Mouse (Mus musculus): ENCODE data around the gene Eno3. TPM values are rescaled to one million over a fixed set of nuclear protein-coding genes. Genes with fewer than 3 reads are reported as not detected.

Eno3 gene
- 71.5 and 252 TPM in 2 replicates for polyA plus RNA-seq (2015; fragmentation: Nextera tagmentation; extraction: Ambion mirVana)

DNA sequence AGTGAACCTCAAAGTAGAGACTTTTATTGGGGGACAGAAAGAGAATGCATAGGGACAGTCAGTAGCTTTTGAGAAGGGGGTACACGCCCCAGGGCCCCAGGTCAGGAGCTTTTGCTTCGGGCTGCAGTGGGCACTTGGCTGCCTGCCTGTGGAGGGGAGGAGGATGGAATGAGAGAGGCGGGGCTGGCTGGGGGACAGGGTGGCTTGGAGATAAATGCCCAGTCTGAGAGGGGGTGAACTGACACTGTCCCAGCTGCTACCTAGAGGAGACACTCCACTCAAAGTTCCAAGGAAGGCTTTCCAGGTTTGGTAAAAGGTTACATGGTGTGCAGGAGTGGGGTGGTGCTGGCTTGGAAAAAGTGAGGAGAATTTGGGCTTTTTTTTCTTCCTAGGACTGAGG lies at the start of gene Eno3:
Gene Eno3, plus strand, starts transcription at position 239 of the 400 bp plus-strand sequence.
- WGBS = 17% methylated on average over 3 of the region's 3 CpGs
- peak within 1 kb of the TSS; percentile 100 for H3K4me3 ChIP-seq
- peaks cover 31% of the 10 kb centered on the region for H3K36me3 ChIP-seq
- no peaks in the 10 kb centered on the region for H3K27me3 ChIP-seq
- H3K9me3 ChIP-seq = no peaks in the 10 kb centered on the region
- H3K9ac ChIP-seq = peak within 1 kb of the TSS; percentile 46
- H3K27ac ChIP-seq = peak within 1 kb of the TSS; percentile 99
- no peak for ATAC-seq (ENCODE audit: insufficient number of reproducible peaks, low FRiP score, low TSS enrichment, low read depth)
- H3K4me2 ChIP-seq = peak within 1 kb of the TSS; percentile 89
- H3K4me1 ChIP-seq = peaks cover 55% of the 10 kb centered on the region

DNA sequence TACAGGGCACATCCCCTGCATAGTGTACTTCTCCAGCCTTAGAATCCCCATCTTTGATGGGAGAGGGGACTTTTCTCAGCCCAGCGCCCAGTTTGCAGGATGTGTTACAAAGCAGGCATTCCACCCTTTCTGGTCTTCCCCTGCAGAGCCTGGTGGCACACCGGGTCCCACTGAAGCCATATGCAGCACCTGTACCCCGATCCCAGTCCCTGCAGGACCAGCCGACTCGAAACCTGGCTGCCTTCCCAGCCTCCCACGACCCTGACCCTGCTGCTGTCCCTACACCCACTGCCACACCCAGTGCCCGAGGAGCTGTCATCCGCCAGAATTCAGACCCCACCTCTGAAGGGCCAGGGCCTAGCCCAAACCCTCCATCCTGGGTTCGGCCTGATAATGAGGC lies 49.4 kb upstream of the Eno3 start:
- Histone ChIP-seq H3K27me3 (no peaks in the 10 kb centered on the region), H3K4me1 (no peaks in the 10 kb centered on the region), H3K9ac (no peak overlapping the region), H3K36me3 (peaks cover 92% of the 10 kb centered on the region), H3K4me3 (no peak overlapping the region), H3K27ac (no peak overlapping the region), H3K9me3 (no peaks in the 10 kb centered on the region), H3K4me2 (no peak overlapping the region)
- no peak for ATAC-seq (ENCODE audit: insufficient number of reproducible peaks, low FRiP score, low TSS enrichment, low read depth)
- WGBS = 90% methylated on average over 9 of the region's 9 CpGs

DNA sequence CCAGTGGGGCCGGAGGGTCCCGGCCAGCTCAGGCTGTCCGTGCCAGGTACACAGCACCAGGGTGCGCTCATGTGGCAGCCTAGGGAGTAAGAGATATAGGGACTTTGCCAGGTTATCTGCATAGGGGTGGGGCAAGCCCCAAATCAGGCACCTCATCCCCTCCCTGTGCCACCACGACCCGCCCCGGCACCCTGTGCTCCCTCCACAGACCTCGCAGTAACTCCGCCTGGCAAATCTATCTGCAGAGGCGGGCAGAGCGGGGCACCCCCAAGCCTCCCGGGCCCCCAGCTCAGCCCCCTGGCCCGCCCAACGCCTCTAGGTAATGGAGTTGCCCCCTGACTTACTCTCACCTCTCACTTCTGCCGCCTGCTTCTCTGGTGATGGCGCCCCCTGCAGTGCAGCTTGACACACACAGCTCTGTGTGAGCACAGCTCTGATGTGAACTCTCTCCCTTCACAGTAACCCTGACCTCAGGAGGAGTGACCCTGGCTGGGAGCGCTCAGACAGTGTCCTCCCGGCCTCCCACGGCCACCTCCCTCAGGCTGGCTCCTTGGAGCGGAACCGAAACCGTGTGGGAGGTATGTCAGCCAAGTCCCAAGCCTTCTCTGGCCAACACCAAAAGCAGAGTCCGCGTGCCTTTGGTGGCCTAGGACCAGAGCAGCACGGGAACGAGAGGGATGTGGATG lies 48.5 kb upstream of the Eno3 start:
- Histone ChIP-seq H3K9me3 (no peaks in the 10 kb centered on the region), H3K4me3 (no peak overlapping the region), H3K27me3 (no peaks in the 10 kb centered on the region), H3K4me1 (no peaks in the 10 kb centered on the region), H3K36me3 (peaks cover 97% of the 10 kb centered on the region), H3K27ac (no peak overlapping the region), H3K9ac (no peak overlapping the region), H3K4me2 (no peak overlapping the region)
- ATAC-seq (ENCODE audit: insufficient number of reproducible peaks, low FRiP score, low TSS enrichment, low read depth) = no peak
- 91% methylated on average over 26 of the region's 26 CpGs for WGBS

DNA sequence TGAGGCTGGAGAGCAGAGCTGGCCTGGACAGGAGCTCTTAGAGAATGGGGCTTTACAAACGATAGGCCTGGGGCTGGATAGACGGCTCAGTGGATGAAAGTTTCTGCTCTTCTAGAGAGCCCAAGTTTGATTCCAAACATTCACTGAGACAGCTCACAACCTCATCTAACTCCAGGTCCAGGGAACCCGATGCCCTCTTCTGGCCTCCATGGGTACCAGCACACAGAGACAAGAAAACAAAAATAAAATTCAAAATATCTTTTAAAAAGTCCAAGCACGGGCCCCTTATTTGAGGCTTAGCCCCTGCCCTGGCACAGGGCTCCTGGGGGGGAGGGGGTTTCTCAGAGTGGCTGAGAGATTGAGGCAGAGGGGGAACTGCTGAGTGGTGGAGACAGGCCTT lies 46.2 kb upstream of the Eno3 start:
- no peak for ATAC-seq (ENCODE audit: insufficient number of reproducible peaks, low FRiP score, low TSS enrichment, low read depth)
- no peak overlapping the region for H3K27ac ChIP-seq

DNA sequence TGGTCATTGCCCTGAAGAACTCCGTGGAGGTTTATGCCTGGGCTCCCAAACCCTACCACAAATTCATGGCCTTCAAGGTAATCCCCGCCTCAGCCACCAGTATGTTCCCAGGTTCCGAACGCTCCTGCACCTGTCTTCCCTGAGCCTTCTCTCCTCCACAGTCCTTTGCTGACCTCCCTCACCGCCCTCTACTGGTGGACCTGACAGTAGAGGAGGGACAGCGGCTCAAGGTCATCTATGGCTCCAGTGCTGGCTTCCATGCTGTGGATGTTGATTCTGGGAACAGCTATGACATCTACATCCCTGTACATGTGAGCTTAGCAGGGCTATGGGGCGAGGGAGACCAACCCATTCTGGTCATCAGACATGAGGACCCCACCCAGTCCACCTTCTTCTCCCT lies 44.5 kb upstream of the Eno3 start:
- Histone ChIP-seq H3K36me3 (peaks cover 58% of the 10 kb centered on the region), H3K4me1 (peaks cover 15% of the 10 kb centered on the region), H3K27ac (no peak overlapping the region), H3K4me2 (no peak overlapping the region), H3K27me3 (no peaks in the 10 kb centered on the region), H3K4me3 (no peak overlapping the region), H3K9ac (no peak overlapping the region), H3K9me3 (no peaks in the 10 kb centered on the region)
- WGBS = 75% methylated on average over 7 of the region's 7 CpGs
- ATAC-seq (ENCODE audit: insufficient number of reproducible peaks, low FRiP score, low TSS enrichment, low read depth) = no peak

More for the DNA sequence above, 46.2 kb upstream of the Eno3 start:
- H3K4me1 ChIP-seq = peaks cover 13% of the 10 kb centered on the region
- H3K27me3 ChIP-seq = no peaks in the 10 kb centered on the region
- H3K9ac ChIP-seq = no peak overlapping the region
- H3K4me2 ChIP-seq = no peak overlapping the region
- WGBS = 81% methylated on average over 4 of the region's 4 CpGs
- peaks cover 75% of the 10 kb centered on the region for H3K36me3 ChIP-seq
- no peak overlapping the region for H3K4me3 ChIP-seq
- no peaks in the 10 kb centered on the region for H3K9me3 ChIP-seq

DNA sequence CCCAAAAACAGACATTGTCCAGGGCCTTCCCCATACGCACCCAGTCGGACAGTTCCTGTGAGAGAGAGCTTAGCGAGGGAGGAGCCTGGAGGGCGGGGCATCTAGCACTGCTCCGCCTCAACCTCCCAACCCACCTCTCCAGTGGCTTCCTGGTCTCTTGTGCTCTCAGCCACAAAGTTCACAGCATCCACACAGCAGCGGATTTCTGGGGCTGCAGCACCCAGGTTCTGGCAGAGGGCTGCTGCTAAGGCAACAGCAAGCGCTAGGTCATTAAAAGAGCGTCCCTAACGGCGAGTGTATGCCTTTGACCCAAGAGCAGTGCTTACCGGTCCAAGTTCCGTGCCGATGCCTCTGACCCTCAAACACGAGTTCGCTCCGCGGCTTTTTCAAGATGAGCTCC lies 41.9 kb upstream of the Eno3 start:
- Histone ChIP-seq H3K27ac (peak overlapping the region; percentile 34), H3K9ac (peak overlapping the region; percentile 44; the same call in 1 of the 2 replicates), H3K9me3 (no peaks in the 10 kb centered on the region), H3K4me2 (peak overlapping the region; percentile 91), H3K4me3 (peak overlapping the region; percentile 41), H3K27me3 (no peaks in the 10 kb centered on the region), H3K36me3 (peaks cover 32% of the 10 kb centered on the region), H3K4me1 (peaks cover 15% of the 10 kb centered on the region)
- WGBS = 2% methylated on average over 17 of the region's 17 CpGs
- ATAC-seq (ENCODE audit: insufficient number of reproducible peaks, low FRiP score, low TSS enrichment, low read depth) = peak; percentile 71

DNA sequence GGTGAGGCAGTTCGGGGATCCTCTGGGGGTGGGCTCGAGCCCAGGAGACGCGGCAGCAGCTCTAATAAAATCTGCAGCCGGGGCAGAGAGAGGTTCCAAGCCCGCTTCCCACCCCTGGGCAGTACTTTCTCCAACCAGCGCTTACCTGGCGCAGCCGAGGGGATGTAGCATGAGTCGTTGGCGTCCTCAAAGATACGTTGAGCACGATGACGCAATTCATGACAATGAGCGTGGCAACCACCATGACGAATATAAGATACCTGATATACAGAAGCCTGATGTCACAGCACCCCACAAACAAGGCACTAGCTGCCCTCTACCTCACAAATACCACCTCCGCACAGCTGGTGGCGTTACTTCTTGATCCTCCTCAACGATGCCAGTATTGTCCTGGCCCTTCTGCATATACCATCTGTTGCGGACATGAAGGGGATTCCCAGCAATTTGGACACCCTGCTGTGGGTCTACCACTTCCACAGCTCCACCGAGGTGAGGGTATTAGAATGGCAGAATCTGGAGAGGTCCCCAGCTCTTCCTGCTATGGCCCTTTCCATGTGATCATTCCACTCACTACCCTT lies 41.4 kb upstream of the Eno3 start, which contains the start of gene 4930544D05Rik:
Gene 4930544D05Rik, plus strand, starts transcription at position 333 of the 578 bp plus-strand sequence.
- WGBS = 12% methylated on average over 21 of the region's 21 CpGs
- H3K4me2 ChIP-seq = peak within 1 kb of the TSS; percentile 91
- peak within 1 kb of the TSS; percentile 41 for H3K4me3 ChIP-seq
- H3K4me1 ChIP-seq = peaks cover 15% of the 10 kb centered on the region
- no peaks in the 10 kb centered on the region for H3K27me3 ChIP-seq
- H3K27ac ChIP-seq = peak within 1 kb of the TSS; percentile 34
- no peaks in the 10 kb centered on the region for H3K9me3 ChIP-seq
- peak within 1 kb of the TSS; percentile 44; the same call in 1 of the 2 replicates for H3K9ac ChIP-seq
- peaks cover 27% of the 10 kb centered on the region for H3K36me3 ChIP-seq
- no peak for ATAC-seq (ENCODE audit: insufficient number of reproducible peaks, low FRiP score, low TSS enrichment, low read depth)

DNA sequence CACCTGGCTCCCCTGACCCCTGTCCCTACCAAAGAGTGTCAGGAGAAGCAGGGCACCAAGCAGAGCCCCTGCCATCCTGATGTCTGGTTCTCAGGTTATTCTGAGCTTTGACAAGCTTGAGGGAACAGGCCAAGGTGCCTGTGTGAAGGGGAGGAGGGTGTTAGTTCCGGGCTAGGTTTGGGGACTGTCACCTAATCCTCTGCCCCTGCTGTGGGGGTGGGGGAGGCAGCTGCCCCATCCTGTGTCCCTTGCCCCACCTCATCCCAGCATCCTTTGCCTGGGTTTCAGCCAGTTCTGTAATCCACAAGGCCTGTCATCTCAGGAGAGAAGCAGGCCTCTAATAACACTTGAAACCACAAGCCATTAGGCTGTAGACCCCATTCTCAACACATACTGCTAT lies 37.9 kb upstream of the Eno3 start, which contains the start of gene Chrne:
Gene Chrne, minus strand, starts transcription at position 116 of the 400 bp plus-strand sequence.
- H3K27me3 ChIP-seq = no peaks in the 10 kb centered on the region
- no peak within 1 kb of the TSS for H3K9ac ChIP-seq
- H3K4me1 ChIP-seq = peaks cover 15% of the 10 kb centered on the region
- no peak within 1 kb of the TSS for H3K4me2 ChIP-seq
- ATAC-seq (ENCODE audit: insufficient number of reproducible peaks, low FRiP score, low TSS enrichment, low read depth) = no peak
- H3K4me3 ChIP-seq = no peak within 1 kb of the TSS
- 43% methylated on average over 1 of the region's 1 CpGs for WGBS
- no peaks in the 10 kb centered on the region for H3K9me3 ChIP-seq
- H3K36me3 ChIP-seq = no peaks in the 10 kb centered on the region
- H3K27ac ChIP-seq = no peak within 1 kb of the TSS

DNA sequence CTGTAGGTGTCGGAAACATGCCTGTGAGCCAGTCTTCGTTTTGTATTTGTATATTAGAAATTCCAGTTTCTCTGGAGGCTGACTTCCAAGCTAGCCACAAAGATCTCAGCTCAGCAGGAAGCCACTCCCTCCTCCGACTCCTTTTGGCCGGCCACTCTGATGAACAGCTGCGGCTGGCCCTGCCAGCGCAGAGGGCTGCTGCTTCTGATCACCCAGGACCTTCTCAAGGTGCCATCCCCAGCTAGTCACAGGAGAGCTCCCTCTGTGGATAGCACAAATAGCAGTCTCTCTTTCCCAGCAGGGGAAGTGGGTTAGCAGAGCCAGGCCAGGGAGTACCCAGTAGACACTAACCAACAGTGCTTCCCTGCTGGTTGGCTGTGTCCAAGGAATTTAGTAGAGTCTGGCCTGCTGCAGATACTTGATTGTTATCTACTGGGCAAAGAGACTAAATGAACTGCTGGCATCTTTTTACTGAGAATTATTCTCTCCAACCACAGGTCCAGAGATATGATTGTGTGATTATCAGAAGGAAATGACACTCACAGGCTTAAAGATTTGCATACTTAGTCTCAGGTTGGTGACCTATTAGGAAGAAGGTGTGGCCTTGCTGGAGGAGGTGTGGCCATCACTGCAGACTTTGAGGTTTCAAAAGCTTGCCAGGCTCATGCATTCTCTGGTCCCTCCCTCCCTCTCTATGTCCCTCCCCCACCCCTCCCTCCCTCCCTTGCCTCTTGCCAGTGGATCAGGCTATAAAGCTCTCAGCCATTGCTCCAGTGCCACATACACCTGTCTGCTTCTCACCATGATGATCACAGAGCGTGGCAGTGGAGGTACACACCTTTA lies 34.8 kb upstream of the Eno3 start:
- Histone ChIP-seq H3K9ac (no peak overlapping the region), H3K4me3 (no peak overlapping the region), H3K9me3 (no peaks in the 10 kb centered on the region), H3K27ac (0 out of 2 replicates have a peak overlapping the region, but pooled peaks have one; percentile 11), H3K4me1 (no peaks in the 10 kb centered on the region), H3K27me3 (no peaks in the 10 kb centered on the region), H3K4me2 (no peak overlapping the region), H3K36me3 (no peaks in the 10 kb centered on the region)
- WGBS = 37% methylated on average over 7 of the region's 7 CpGs
- ATAC-seq (ENCODE audit: insufficient number of reproducible peaks, low FRiP score, low TSS enrichment, low read depth) = no peak

DNA sequence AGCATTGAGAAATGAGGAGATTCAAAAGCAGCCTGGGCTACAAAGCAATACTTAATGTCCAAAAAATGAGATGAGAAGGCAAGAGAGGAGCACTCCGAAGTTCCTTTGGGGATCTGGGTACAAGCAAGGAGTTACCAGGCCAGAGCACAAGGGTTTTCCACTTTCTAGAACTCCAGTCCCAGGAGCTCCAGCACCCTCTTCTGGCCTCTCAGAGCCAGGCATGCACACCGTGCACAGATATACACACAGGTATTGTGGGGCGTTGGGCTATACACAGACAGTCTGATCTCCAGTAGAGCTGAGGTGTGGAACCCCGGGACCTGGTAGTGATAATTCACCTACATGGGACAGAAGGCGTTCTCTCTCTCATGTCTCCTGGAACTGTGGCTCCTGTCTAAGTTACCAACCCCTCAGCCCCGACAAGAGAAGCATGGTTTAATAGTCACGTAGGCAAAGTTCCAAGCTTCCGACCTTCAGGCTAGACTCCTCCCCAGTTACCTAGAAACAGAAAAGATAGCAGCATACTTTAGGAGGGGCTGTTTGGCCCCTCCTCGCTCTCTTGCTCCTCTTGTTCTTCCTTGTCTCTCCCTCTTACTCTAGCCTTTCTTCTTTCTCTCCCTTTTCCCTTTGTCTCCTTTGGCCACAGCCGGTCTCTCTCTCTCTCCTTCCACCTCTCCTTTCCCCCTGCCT lies 33.8 kb upstream of the Eno3 start:
- Histone ChIP-seq H3K4me1 (no peaks in the 10 kb centered on the region), H3K27ac (no peak overlapping the region), H3K4me3 (no peak overlapping the region), H3K4me2 (no peak overlapping the region), H3K27me3 (no peaks in the 10 kb centered on the region), H3K9ac (no peak overlapping the region), H3K9me3 (no peaks in the 10 kb centered on the region), H3K36me3 (no peaks in the 10 kb centered on the region)
- 77% methylated on average over 10 of the region's 10 CpGs for WGBS
- ATAC-seq (ENCODE audit: insufficient number of reproducible peaks, low FRiP score, low TSS enrichment, low read depth) = no peak

DNA sequence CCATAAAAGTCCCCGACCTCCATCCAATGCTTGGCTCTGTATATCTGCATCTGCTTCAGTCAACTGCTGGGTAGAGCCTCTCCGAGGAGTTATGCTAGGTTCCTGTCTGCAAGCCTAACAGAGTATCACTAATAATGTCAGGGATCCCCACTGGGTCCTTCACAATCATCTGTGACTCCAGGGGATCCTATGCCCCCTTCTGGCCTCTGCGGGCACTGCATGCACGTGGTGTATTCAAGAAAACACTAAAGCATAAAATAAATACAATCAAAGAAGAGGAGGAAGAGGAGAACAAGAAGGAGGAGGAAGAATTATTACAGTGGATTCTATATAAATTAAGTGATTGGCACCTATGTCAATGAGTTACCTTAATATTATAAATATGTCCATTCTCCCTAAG lies 31.5 kb upstream of the Eno3 start:
- H3K27me3 ChIP-seq = no peaks in the 10 kb centered on the region
- no peaks in the 10 kb centered on the region for H3K9me3 ChIP-seq
- H3K4me1 ChIP-seq = no peaks in the 10 kb centered on the region
- ATAC-seq (ENCODE audit: insufficient number of reproducible peaks, low FRiP score, low TSS enrichment, low read depth) = no peak
- H3K36me3 ChIP-seq = no peaks in the 10 kb centered on the region
- no peak overlapping the region for H3K4me2 ChIP-seq
- no peak overlapping the region for H3K9ac ChIP-seq
- H3K4me3 ChIP-seq = no peak overlapping the region
- WGBS = 42% methylated on average over 4 of the region's 4 CpGs
- H3K27ac ChIP-seq = no peak overlapping the region
